Comparison of ENCODE assay signal across 11 mouse cellular contexts in genomic region chr13:95739651-95740050, GRCm38 (mm10). TPM values are rescaled to one million over a fixed set of nuclear protein-coding genes. Genes with fewer than 3 reads are reported as not detected.
DNase-seq lines count a peak whose midpoint lies in the region; ATAC-seq and TF ChIP-seq lines count a peak whose summit lies in the region.
"Had no signal": no experiment of that assay in that cellular context is flagged by ENCODE, and none has a peak within 500 bp of the region (broad histone marks: within the 10 kb centered on the region; RNA-seq: fewer than 3 reads in every experiment).

No protein-coding gene starts in this region.

- ATAC-seq in cerebellum, adult (ENCODE audit: insufficient number of reproducible peaks, low FRiP score, low TSS enrichment), result 0 out of 2 replicates have a peak, but pooled peaks have one; percentile 21
- no peak for ATAC-seq in kidney, postnatal 0 days (replicated peaks; ENCODE audit: low FRiP score, low read depth)
- no peak for ATAC-seq in granulocyte monocyte progenitor cell, adult 5-6 weeks (replicated peaks; ENCODE audit: poor library complexity, severe bottlenecking)
- ATAC-seq in midbrain, embryonic 11.5 days (ENCODE audit: low FRiP score), result no peak
- ATAC-seq: forebrain, embryonic 13.5 days had no signal

- no peaks in the 10 kb centered on the region for H3K9me3 ChIP-seq in kidney, postnatal 0 days (replicated peaks; ENCODE audit: low read length)
- H3K9me3 ChIP-seq in midbrain, embryonic 11.5 days (ENCODE audit: control insufficient read depth, low read length), result no peaks in the 10 kb centered on the region
- H3K9me3 ChIP-seq: forebrain, embryonic 13.5 days; neural tube, embryonic 13.5 days had no signal

- no peak overlapping the region for H3K4me3 ChIP-seq in cerebellum, adult 2 months (replicated peaks; ENCODE audit: insufficient read depth, low read depth, low read length)
- no peak overlapping the region for H3K4me3 ChIP-seq in kidney, postnatal 0 days (replicated peaks; ENCODE audit: low read depth, low read length)
- no peak overlapping the region for H3K4me3 ChIP-seq in midbrain, embryonic 11.5 days (ENCODE audit: low read depth, low read length)
- H3K4me3 ChIP-seq: forebrain, embryonic 13.5 days; neural tube, embryonic 13.5 days had no signal

- no peak overlapping the region for H3K4me2 ChIP-seq in kidney, postnatal 0 days (ENCODE audit: low read length)
- H3K4me2 ChIP-seq in midbrain, embryonic 11.5 days, result no peak overlapping the region
- H3K4me2 ChIP-seq: forebrain, embryonic 13.5 days; neural tube, embryonic 13.5 days had no signal

- no peaks in the 10 kb centered on the region for H3K4me1 ChIP-seq in cerebellum, adult 2 months (ENCODE audit: control insufficient read depth, insufficient read depth, low read length)
- H3K4me1 ChIP-seq in kidney, postnatal 0 days (replicated peaks; ENCODE audit: insufficient read depth, low read length), result 0 out of 2 replicates have a peak, but pooled peaks cover 3% of the 10 kb centered on the region
- H3K4me1 ChIP-seq in midbrain, embryonic 11.5 days (ENCODE audit: control insufficient read depth, insufficient read depth, low read length), result no peaks in the 10 kb centered on the region
- H3K4me1 ChIP-seq: neural tube, embryonic 13.5 days had no signal

- H3K27ac ChIP-seq in cerebellum, adult 2 months (ENCODE audit: insufficient read depth, low read length), result no peak overlapping the region
- no peak overlapping the region for H3K27ac ChIP-seq in kidney, postnatal 0 days
- no peak overlapping the region for H3K27ac ChIP-seq in midbrain, embryonic 11.5 days (ENCODE audit: low read depth, low read length)
- H3K27ac ChIP-seq: forebrain, embryonic 13.5 days; neural tube, embryonic 13.5 days had no signal

- WGBS in cerebellum, adult 2 months, result 76% methylated on average over 5 of the region's 5 CpGs
- WGBS in kidney, postnatal 0 days, result 69% methylated on average over 5 of the region's 5 CpGs
- 81% methylated on average over 5 of the region's 5 CpGs for WGBS in midbrain, embryonic 11.5 days

- no peak for DNase-seq in cerebellum, adult 2 months
- peak; percentile 46 for DNase-seq in kidney, postnatal 0 days (ENCODE audit: low spot score)
- no peak for DNase-seq in kidney, adult 9 months
- DNase-seq in urinary bladder, postnatal 14 days (ENCODE audit: low spot score), result peak; percentile 29
- no peak for DNase-seq in urinary bladder, adult 2 months (ENCODE audit: low spot score)
- DNase-seq in midbrain, embryonic 11.5 days (ENCODE audit: low spot score, missing footprints), result no peak

- no peaks in the 10 kb centered on the region for H3K36me3 ChIP-seq in kidney, postnatal 0 days (ENCODE audit: insufficient read depth, low read length)
- H3K36me3 ChIP-seq in midbrain, embryonic 11.5 days (ENCODE audit: control insufficient read depth, insufficient read depth, low read length), result no peaks in the 10 kb centered on the region
- H3K36me3 ChIP-seq: neural tube, embryonic 13.5 days had no signal

- TF ChIP-seq POLR2A in cerebellum, adult 2 months (IDR thresholded peaks at IDR 0.05; ENCODE audit: borderline replicate concordance, insufficient read depth, low read length), result no peak

- H3K9ac ChIP-seq in kidney, postnatal 0 days (ENCODE audit: low read depth, low read length), result no peak overlapping the region
- no peak overlapping the region for H3K9ac ChIP-seq in midbrain, embryonic 11.5 days (ENCODE audit: low read length)
- H3K9ac ChIP-seq: forebrain, embryonic 13.5 days; neural tube, embryonic 13.5 days had no signal

- no peaks in the 10 kb centered on the region for H3K27me3 ChIP-seq in cerebellum, adult 2 months (ENCODE audit: control insufficient read depth, insufficient read depth, low read length)
- H3K27me3 ChIP-seq in kidney, postnatal 0 days (ENCODE audit: insufficient read depth, low read length), result no peaks in the 10 kb centered on the region
- no peaks in the 10 kb centered on the region for H3K27me3 ChIP-seq in midbrain, embryonic 11.5 days (ENCODE audit: control insufficient read depth, insufficient read depth, low read length)
- H3K27me3 ChIP-seq: forebrain, embryonic 13.5 days; neural tube, embryonic 13.5 days had no signal

- TF ChIP-seq CTCF in cerebellum, adult 2 months (IDR thresholded peaks at IDR 0.05; ENCODE audit: borderline replicate concordance, insufficient read depth, low read depth, low read length), result no peak; the same call in 1 of the 2 replicates
- peak; percentile 66 for TF ChIP-seq CTCF in kidney, postnatal 0 days (IDR thresholded peaks at IDR 0.05; ENCODE audit: low read depth)

RNA-seq across cellular contexts. Expression of gene F2rl2, which starts 43.0 kb away (rescaled TPM):
- polyA plus RNA-seq in cerebellum, adult 2 months (2012; rRNA removed), result 0.36 and 0.44 TPM in 2 replicates
- polyA plus RNA-seq in kidney, postnatal 0 days (2015; fragmentation: Nextera tagmentation; extraction: Ambion mirVana), result 0.09 and 0.11 TPM in 2 replicates
- polyA plus RNA-seq in urinary bladder, adult 2 months (2012; rRNA removed), result 0.21 and 0.49 TPM in 2 replicates
- not detected in 2 replicates for total RNA-seq in granulocyte monocyte progenitor cell, adult 5-6 weeks (2014; fragmentation: Nextera tagmentation)
- 0.09 and 1.1 TPM in 2 replicates for total RNA-seq in granulocyte monocyte progenitor cell, adult 5-6 weeks (2017)
- 2.9 and 3.0 TPM in 2 replicates for polyA plus RNA-seq in midbrain, embryonic 11.5 days (2014; fragmentation: Nextera tagmentation; extraction: Ambion mirVana)
- total RNA-seq: liver, adult 2 months had no signal

Comparison
In these comparisons a context has a peak if more than half of its experiments do, and no peak if none do; other contexts are left out.
1. DNase-seq: peak in kidney, postnatal 0 days (single experiment) and urinary bladder, postnatal 14 days (single experiment); none in cerebellum, adult 2 months (0 of 2), kidney, adult 9 months (single experiment), urinary bladder, adult 2 months (single experiment) and midbrain, embryonic 11.5 days (single experiment).